Mouse (Mus musculus) ES-E14 (cell line): Measurements from ENCODE around the gene Haus8. TPM values are rescaled to one million over a fixed set of nuclear protein-coding genes. Genes with fewer than 3 reads are reported as not detected.
"Not testable (repeated sequence)": the region's sequence is repeated elsewhere in the genome, so short reads cannot be mapped to it uniquely, and the experiment has no call there.

Source experiments
- DNase-seq: peaks from one replicate; pipeline ENCODE4 v3.0.0-alpha.2; 2013; ENCODE audit warnings: low read depth, low spot score
- H3K27ac ChIP-seq: 2 replicates; pipeline ENCODE4 v1.5.1; 2012; ENCODE audit warnings: low read depth, mild to moderate bottlenecking, low read length, moderate library complexity, mixed read lengths; ENCODE audit not compliant: poor library complexity, insufficient read depth, severe bottlenecking
- H3K36me3 ChIP-seq: 2 replicates; pipeline ENCODE4 v1.6.1; 2012; ENCODE audit warnings: mild to moderate bottlenecking, low read length, moderate library complexity, mixed read lengths; ENCODE audit not compliant: control insufficient read depth, poor library complexity, insufficient read depth, severe bottlenecking
- H3K4me1 ChIP-seq, 2 experiments: fragments of 150-350 bp in 1 of 2; sonication (generic) in 1 of 2; 2 replicates each; pipeline ENCODE4 v1.6.1; 2012; ENCODE audit warnings: low read length in 2 of 2, mild to moderate bottlenecking in 1 of 2, mixed read lengths in 1 of 2; ENCODE audit not compliant: control insufficient read depth in 2 of 2, insufficient read depth in 2 of 2, poor library complexity in 1 of 2
- H3K4me3 ChIP-seq, 2 experiments: fragments of 150-350 bp in 1 of 2; sonication (generic) in 1 of 2; 2 replicates each; pipeline ENCODE4 v1.5.1; 2012; ENCODE audit warnings: low read length in 2 of 2, low read depth in 1 of 2, mild to moderate bottlenecking in 1 of 2, mixed read lengths in 1 of 2; ENCODE audit not compliant: insufficient read depth in 1 of 2, poor library complexity in 1 of 2, severe bottlenecking in 1 of 2
- H3K9ac ChIP-seq: 2 replicates; pipeline ENCODE4 v1.6.1; 2012; ENCODE audit warnings: low read depth, mild to moderate bottlenecking, low read length, mixed read lengths; ENCODE audit not compliant: poor library complexity, insufficient read depth, severe bottlenecking
- H3K9me3 ChIP-seq: fragments of 150-350 bp; sonication (generic); 2 replicates; pipeline ENCODE4 v1.6.1; 2012; ENCODE audit warnings: low read depth, mild to moderate bottlenecking, low read length; ENCODE audit not compliant: control insufficient read depth, insufficient read depth
- CHD2 ChIP-seq: IDR thresholded peaks from 2 replicates; pipeline ENCODE4 v1.6.1; 2014; ENCODE audit warnings: mild to moderate bottlenecking, low read depth, low read length, inconsistent platforms
- HCFC1 ChIP-seq: IDR thresholded peaks from 2 replicates; pipeline ENCODE4 v1.6.1; 2012; ENCODE audit warnings: low read length, inconsistent platforms, borderline replicate concordance; ENCODE audit not compliant: insufficient read depth
- MAFK ChIP-seq: IDR thresholded peaks from 2 replicates; pipeline ENCODE4 v1.6.1; 2014; ENCODE audit warnings: mild to moderate bottlenecking, low read depth, low read length, inconsistent platforms; ENCODE audit not compliant: insufficient read depth
- ZC3H11A ChIP-seq: IDR thresholded peaks from 2 replicates; pipeline ENCODE4 v1.6.1; 2012; ENCODE audit warnings: low read depth, mild to moderate bottlenecking, inconsistent platforms, low read length, borderline replicate concordance
- ZNF384 ChIP-seq: IDR thresholded peaks from 2 replicates; pipeline ENCODE4 v1.6.1; 2012; ENCODE audit warnings: low read depth, low read length, inconsistent platforms
- in situ Hi-C, 2 experiments: fragments of 600-800 bp; cut with MboI; formaldehyde crosslinking; loops; one replicate each; pipeline ENCODE4 v1.15.1; 2025; ENCODE audit warnings: low sequenced_read_pairs in 2 of 2, inconsistent platforms in 1 of 2; ENCODE audit not compliant: unreplicated experiment in 2 of 2
- total RNA-seq: library from RNA; depleted of rRNA; stranded (reverse); fragments of 300-350 nt; gene quantifications from 2 replicates; pipeline ENCODE4 v1.2.3, GENCODE M21; 2012

Gene Haus8
- total RNA-seq, 1 experiment, result 39.3 TPM

- TF ChIP-seq ZNF384 (no peak), CHD2 (no peak), HCFC1 (no peak), MAFK (no peak), ZC3H11A (no peak)
- DNase-seq, result no peak
- Histone ChIP-seq H3K9me3 (no peaks in the 10 kb centered on the region), H3K27ac (no peak overlapping the region; the same call in 1 of the 2 replicates), H3K4me3 (peak overlapping the region in 1 of 2 experiments; percentile 49; a peak in 3 of 4 replicates), H3K36me3 (peaks cover 18% of the 10 kb centered on the region; the same call in 1 of the 2 replicates), H3K4me1 (peaks cover 0 to 8% of the 10 kb centered on the region in 2 experiments; a peak in 1 of 4 replicates), H3K9ac (peak overlapping the region; percentile 34; the same call in 1 of the 2 replicates)
- in situ Hi-C loops, result no loop called here
Observed at GRCm38 (mm10) chr8:71290211-71290610, 17.5 kb upstream of the Haus8 start.

DNA sequence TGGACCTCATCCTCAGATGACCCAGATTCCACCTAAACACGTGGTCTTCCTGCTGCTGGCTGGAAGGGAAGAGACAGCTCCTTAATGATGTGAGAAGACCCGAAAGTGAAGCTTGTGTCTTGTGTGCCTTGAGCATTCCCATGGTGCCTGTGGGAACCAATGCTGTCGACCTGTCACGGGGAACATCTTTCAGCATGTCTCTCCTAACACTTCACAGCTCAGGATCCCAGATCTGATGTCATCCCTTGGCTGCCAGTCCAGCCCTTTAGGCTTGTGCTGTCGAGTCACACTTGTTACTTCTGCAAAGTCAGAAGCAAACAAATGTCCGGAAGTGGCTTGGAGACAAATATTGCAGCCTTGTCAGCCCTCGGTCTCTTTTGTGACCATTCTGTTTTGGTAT lies 16.4 kb upstream of the Haus8 start:
- Histone ChIP-seq H3K27ac (no peak overlapping the region), H3K9me3 (no peaks in the 10 kb centered on the region), H3K36me3 (peaks cover 20% of the 10 kb centered on the region; the same call in 1 of the 2 replicates), H3K4me1 (peaks cover 0 to 12% of the 10 kb centered on the region in 2 experiments; a peak in 1 of 4 replicates), H3K9ac (no peak overlapping the region), H3K4me3 (no peak overlapping the region)
- DNase-seq, result no peak
- in situ Hi-C loops, result loop anchor here (5.0 kb wide), 1 partner anchor 458 kb away; no protein-coding TSS in a partner anchor
- TF ChIP-seq CHD2 (no peak), ZNF384 (no peak), HCFC1 (no peak), MAFK (no peak), ZC3H11A (no peak)

DNA sequence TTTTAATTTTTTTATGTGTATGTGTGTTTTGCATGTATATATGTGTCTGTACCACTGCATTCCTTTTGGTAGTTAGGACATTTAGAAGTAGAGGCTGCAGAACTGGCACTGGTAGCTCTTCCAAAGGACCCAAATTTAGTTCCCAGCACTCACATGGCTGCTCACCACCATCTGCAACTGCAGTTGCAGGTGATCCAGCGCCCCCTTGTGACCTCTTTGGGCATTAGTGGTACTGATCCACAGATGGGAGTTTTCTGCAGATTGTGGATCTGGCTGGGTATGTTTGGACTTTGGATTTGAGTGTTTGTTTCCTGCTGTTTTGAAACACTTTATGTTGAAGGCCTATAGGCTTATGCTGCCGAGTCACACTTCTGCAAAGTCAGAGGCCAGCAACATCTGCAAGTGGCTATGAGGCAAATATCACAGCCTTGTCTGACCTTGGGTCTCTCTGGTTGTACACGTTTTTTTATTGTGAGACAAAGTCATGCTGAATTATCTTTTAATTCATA lies 15.8 kb upstream of the Haus8 start:
- Histone ChIP-seq H3K36me3 (peaks cover 20% of the 10 kb centered on the region; the same call in 1 of the 2 replicates), H3K9me3 (no peaks in the 10 kb centered on the region), H3K4me1 (peaks cover 0 to 12% of the 10 kb centered on the region in 2 experiments; a peak in 1 of 4 replicates), H3K4me3 (no peak overlapping the region), H3K27ac (no peak overlapping the region), H3K9ac (no peak overlapping the region)
- in situ Hi-C loops, result loop anchor here (5.0 kb wide), 1 partner anchor 459 kb away; no protein-coding TSS in a partner anchor
- DNase-seq, result no peak
- TF ChIP-seq ZC3H11A, result no peak
- TF ChIP-seq ZNF384, result no peak
- TF ChIP-seq CHD2, result no peak
- no peak for TF ChIP-seq HCFC1
- no peak for TF ChIP-seq MAFK

- not testable (repeated sequence) for DNase-seq, H3K9ac ChIP-seq, H3K27ac ChIP-seq, H3K4me3 ChIP-seq, H3K9me3 ChIP-seq
- Histone ChIP-seq H3K4me1 (peaks cover 0 to 14% of the 10 kb centered on the region in 2 experiments; a peak in 1 of 4 replicates), H3K36me3 (peaks cover 17% of the 10 kb centered on the region; the same call in 1 of the 2 replicates)
- in situ Hi-C loops, result loop anchor here (5.0 kb wide), 1 partner anchor 461 kb away; no protein-coding TSS in a partner anchor
Observed at GRCm38 (mm10) chr8:71286223-71286622, 13.5 kb upstream of the Haus8 start.

DNA sequence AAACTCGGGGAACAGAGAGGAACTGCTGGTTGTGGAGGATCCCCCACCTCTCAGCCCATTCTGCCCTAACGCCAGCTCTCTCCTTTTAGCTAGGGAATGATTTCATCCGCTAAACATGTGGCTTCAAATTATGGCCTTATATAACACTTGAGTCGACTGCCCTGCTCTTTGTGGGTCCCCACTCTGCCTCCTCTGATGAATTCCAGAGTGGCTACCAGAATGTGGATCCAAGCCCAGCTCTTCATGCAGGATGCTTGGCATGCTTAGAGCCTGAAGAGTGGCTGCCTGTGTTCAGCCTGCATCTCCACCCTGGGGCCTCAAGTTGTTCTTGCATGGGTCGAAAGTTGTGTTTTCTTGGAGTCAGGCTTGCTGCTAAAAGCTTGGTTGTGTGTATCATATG lies 9.9 kb upstream of the Haus8 start:
- no peak overlapping the region for H3K4me3 ChIP-seq
- no peak overlapping the region for H3K27ac ChIP-seq
- H3K9me3 ChIP-seq, result no peaks in the 10 kb centered on the region
- H3K36me3 ChIP-seq, result peaks cover 2% of the 10 kb centered on the region; the same call in 1 of the 2 replicates
- in situ Hi-C loops, result no loop called here
- H3K4me1 ChIP-seq, result peaks cover 0 to 8% of the 10 kb centered on the region in 2 experiments; a peak in 1 of 4 replicates
- H3K9ac ChIP-seq, result no peak overlapping the region
- TF ChIP-seq ZC3H11A (no peak), ZNF384 (no peak)
- no peak for DNase-seq

DNA sequence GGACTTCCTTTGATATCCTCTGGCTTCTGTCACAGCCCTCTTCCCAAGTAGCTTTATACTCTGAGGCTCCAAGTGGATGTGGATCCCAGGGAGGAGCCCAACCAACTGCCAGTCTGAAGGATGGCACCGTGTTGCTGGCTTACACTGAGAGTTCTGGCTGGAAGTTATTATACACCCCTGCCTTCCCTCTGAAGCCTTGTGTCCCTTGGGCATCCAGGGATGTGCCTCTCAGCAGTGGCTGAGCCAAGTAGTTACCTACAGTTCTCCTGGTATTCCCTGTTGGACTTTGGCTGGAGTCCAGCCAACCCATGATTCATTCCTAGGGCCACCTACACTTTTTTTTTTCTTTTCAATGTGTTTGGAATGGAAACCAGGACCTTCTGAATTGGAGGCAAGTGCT lies 9.0 kb upstream of the Haus8 start:
- H3K27ac ChIP-seq, H3K9ac ChIP-seq, H3K4me3 ChIP-seq, DNase-seq, H3K36me3 ChIP-seq, H3K4me1 ChIP-seq, H3K9me3 ChIP-seq, in situ Hi-C loops: not testable (repeated sequence)

DNA sequence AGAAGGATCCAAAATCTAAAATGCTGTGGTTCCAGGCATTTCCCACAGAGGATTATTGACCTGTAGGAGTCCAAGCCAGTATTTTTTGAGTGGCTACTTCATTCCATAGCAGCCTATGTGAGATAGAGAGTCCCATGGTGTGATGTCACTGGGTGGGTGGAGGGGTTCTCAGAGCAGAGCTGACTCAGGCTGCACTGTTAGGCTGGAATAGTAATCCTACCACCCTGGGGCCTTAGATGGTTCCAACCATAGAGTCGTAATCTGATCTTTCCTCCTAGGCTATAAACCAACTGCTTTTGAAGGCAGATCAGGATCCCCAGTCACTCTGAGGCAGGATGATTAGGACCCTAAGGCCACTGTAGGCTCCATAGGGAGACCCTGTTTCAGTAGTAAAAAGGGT lies 6.7 kb upstream of the Haus8 start:
- H3K27ac ChIP-seq, in situ Hi-C loops, H3K4me1 ChIP-seq, DNase-seq, H3K9me3 ChIP-seq, H3K9ac ChIP-seq, H3K4me3 ChIP-seq, H3K36me3 ChIP-seq: not testable (repeated sequence)
